Mouse (Mus musculus) liver, adult 2 months (tissue): ENCODE results near the gene G430095P16Rik. TPM values are rescaled to one million over a fixed set of nuclear protein-coding genes. Genes with fewer than 3 reads are reported as not detected.

Experiments
- DNase-seq: peaks from one replicate; pipeline ENCODE4 v3.0.0-alpha.2; 2011; ENCODE audit warnings: low read depth, low spot score; ENCODE audit errors: extremely low read depth
- H3K27ac ChIP-seq: fragments of 200-500 bp; replicated peaks from 2 replicates; pipeline ENCODE4 v1.5.1; 2012; ENCODE audit warnings: low read depth, mild to moderate bottlenecking, control low read depth, inconsistent platforms, low read length; ENCODE audit not compliant: insufficient read depth
- H3K27me3 ChIP-seq: fragments of 200-500 bp; 2 replicates; pipeline ENCODE4 v1.6.1; 2012; ENCODE audit warnings: mild to moderate bottlenecking, moderate library complexity, low read length, inconsistent platforms; ENCODE audit not compliant: control insufficient read depth, insufficient read depth
- H3K36me3 ChIP-seq: fragments of 200-500 bp; 2 replicates; pipeline ENCODE4 v1.6.1; 2012; ENCODE audit warnings: low read length, inconsistent platforms; ENCODE audit not compliant: control insufficient read depth, insufficient read depth
- H3K4me1 ChIP-seq: fragments of 200-500 bp; 2 replicates; pipeline ENCODE4 v1.6.1; 2011; ENCODE audit warnings: low read length; ENCODE audit not compliant: control insufficient read depth, insufficient read depth
- H3K4me3 ChIP-seq: fragments of 200-500 bp; 2 replicates; pipeline ENCODE4 v1.5.1; 2011; ENCODE audit warnings: low read depth, mild to moderate bottlenecking, control low read depth, low read length, moderate library complexity; ENCODE audit not compliant: insufficient read depth
- H3K79me2 ChIP-seq: fragments of 200-500 bp; 2 replicates; pipeline ENCODE4 v1.6.1; 2012; ENCODE audit warnings: inconsistent platforms, mild to moderate bottlenecking, low read length, moderate library complexity; ENCODE audit not compliant: control insufficient read depth, insufficient read depth
- H3K9ac ChIP-seq: fragments of 200-500 bp; 2 replicates; pipeline ENCODE4 v1.6.1; 2012; ENCODE audit warnings: low read depth, mild to moderate bottlenecking, control low read depth, inconsistent platforms, low read length
- CTCF ChIP-seq: fragments of 200-500 bp; IDR thresholded peaks from 2 replicates; pipeline ENCODE4 v1.5.1; 2011; ENCODE audit warnings: low read depth, low read length, control low read depth
- POLR2A ChIP-seq: fragments of 200-500 bp; IDR thresholded peaks from 2 replicates; pipeline ENCODE4 v1.6.1; 2011; ENCODE audit warnings: low read length, control low read depth; ENCODE audit not compliant: insufficient read depth; ENCODE audit errors: extremely low read depth
- WGBS: fragments of 180-500 bp; shearing (Covaris S2); methylation state at CpG from one replicate; pipeline ENCODE4 v1.1.7; 2018; 5-methylcytosine and 5-hydroxymethylcytosine counted together
- polyA plus RNA-seq: library from polyadenylated mRNA; depleted of rRNA; stranded (reverse); fragments of >200 nt; gene quantifications from 2 replicates; pipeline ENCODE4 v1.2.3, GENCODE M21; 2012; rRNA removed
- total RNA-seq: library from RNA; depleted of rRNA; stranded (reverse); fragments of >200 nt; gene quantifications from 2 replicates; pipeline ENCODE4 v1.2.3, GENCODE M21; 2014; rRNA removed

Gene G430095P16Rik
- total RNA-seq (not detected in 2 replicates), polyA plus RNA-seq (0.19 TPM in 1 of 2 replicates, not detected in the other)

GRCm38 (mm10) chr8:84722850-84723570 is at the start of gene G430095P16Rik:
G430095P16Rik (plus strand) TSS chr8:84723007.
- 22% methylated on average over 10 of the region's 10 CpGs for WGBS
- H3K9ac ChIP-seq: peak within 1 kb of the TSS; percentile 22

GRCm38 (mm10) chr8:84677305-84677704 is 45.5 kb upstream of the G430095P16Rik start:
- TF ChIP-seq CTCF: no peak
- TF ChIP-seq POLR2A: no peak
- 95% methylated on average over 5 of the region's 5 CpGs for WGBS
- DNase-seq: no peak
- Histone ChIP-seq H3K36me3 (peaks cover 8% of the 10 kb centered on the region), H3K79me2 (peaks cover 12% of the 10 kb centered on the region; the same call in 1 of the 2 replicates), H3K4me3 (no peak overlapping the region), H3K27me3 (no peaks in the 10 kb centered on the region), H3K27ac (no peak overlapping the region), H3K4me1 (peaks cover 1% of the 10 kb centered on the region), H3K9ac (no peak overlapping the region)

More at GRCm38 (mm10) chr8:84722850-84723570, at the start of gene G430095P16Rik:
- TF ChIP-seq CTCF: 0 out of 2 replicates have a peak, but pooled peaks have one; percentile 13
- no peak for TF ChIP-seq POLR2A
- no peaks in the 10 kb centered on the region for H3K27me3 ChIP-seq
- peaks cover 38% of the 10 kb centered on the region for H3K4me1 ChIP-seq
- H3K4me3 ChIP-seq: no peak within 1 kb of the TSS
- no peaks in the 10 kb centered on the region for H3K79me2 ChIP-seq
- DNase-seq: peak; percentile 75
- peak within 1 kb of the TSS; percentile 91 for H3K27ac ChIP-seq
- peaks cover 6% of the 10 kb centered on the region; the same call in 1 of the 2 replicates for H3K36me3 ChIP-seq

GRCm38 (mm10) chr8:84681476-84681875 is 41.3 kb upstream of the G430095P16Rik start:
- no peak for DNase-seq
- WGBS: 79% methylated on average over 2 of the region's 2 CpGs
- Histone ChIP-seq H3K27me3 (no peaks in the 10 kb centered on the region), H3K4me1 (peaks cover 9% of the 10 kb centered on the region), H3K79me2 (peaks cover 28% of the 10 kb centered on the region), H3K9ac (no peak overlapping the region), H3K36me3 (no peaks in the 10 kb centered on the region), H3K4me3 (no peak overlapping the region), H3K27ac (no peak overlapping the region)
- TF ChIP-seq POLR2A (no peak), CTCF (no peak)

GRCm38 (mm10) chr8:84682257-84682656 is 40.5 kb upstream of the G430095P16Rik start:
- Histone ChIP-seq H3K27me3 (no peaks in the 10 kb centered on the region), H3K4me1 (peaks cover 12% of the 10 kb centered on the region), H3K9ac (no peak overlapping the region), H3K27ac (no peak overlapping the region), H3K36me3 (no peaks in the 10 kb centered on the region), H3K4me3 (no peak overlapping the region), H3K79me2 (peaks cover 34% of the 10 kb centered on the region)
- no peak for TF ChIP-seq POLR2A
- no peak for TF ChIP-seq CTCF
- DNase-seq: no peak
- 89% methylated on average over 2 of the region's 2 CpGs for WGBS

GRCm38 (mm10) chr8:84684537-84684936 is 38.3 kb upstream of the G430095P16Rik start:
- no peak overlapping the region for H3K4me3 ChIP-seq
- peaks cover 16% of the 10 kb centered on the region for H3K4me1 ChIP-seq
- 69% methylated on average over 3 of the region's 3 CpGs for WGBS
- DNase-seq: no peak
- no peak for TF ChIP-seq CTCF
- TF ChIP-seq POLR2A: no peak
- H3K27ac ChIP-seq: no peak overlapping the region
- H3K9ac ChIP-seq: no peak overlapping the region
- no peaks in the 10 kb centered on the region for H3K36me3 ChIP-seq
- H3K27me3 ChIP-seq: no peaks in the 10 kb centered on the region
- H3K79me2 ChIP-seq: peaks cover 39% of the 10 kb centered on the region
